Mouse (Mus musculus) C2C12 (cell line): ENCODE measurements around the gene Etv2. TPM values are rescaled to one million over a fixed set of nuclear protein-coding genes. Genes with fewer than 3 reads are reported as not detected.

ENCODE experiments used
- H3K27me3 ChIP-seq: one replicate; pipeline ENCODE4 v1.6.1; 2011; ENCODE audit not compliant: control insufficient read depth, insufficient read depth, insufficient read length
- H3K36me3 ChIP-seq: one replicate; pipeline ENCODE4 v1.6.1; 2011; ENCODE audit not compliant: control insufficient read depth, insufficient read depth
- H3K4me3 ChIP-seq: one replicate; pipeline ENCODE4 v1.5.1; 2011; ENCODE audit warnings: mild to moderate bottlenecking, control low read depth; ENCODE audit not compliant: poor library complexity, insufficient read depth, severe bottlenecking
- H3K79me2 ChIP-seq: one replicate; pipeline ENCODE4 v1.6.1; 2011; ENCODE audit not compliant: control insufficient read depth, insufficient read depth
- H3K79me3 ChIP-seq: one replicate; pipeline ENCODE4 v1.6.1; 2011; ENCODE audit warnings: low read depth, control low read depth
- H3ac ChIP-seq: one replicate; pipeline ENCODE3; 2011; ENCODE audit warnings: low read depth; ENCODE audit not compliant: control insufficient read depth, insufficient read length
- CEBPB ChIP-seq: IDR thresholded peaks from one replicate; pipeline ENCODE4 v1.6.1; 2011; ENCODE audit warnings: low read depth, mild to moderate bottlenecking, control low read depth, moderate library complexity
- CTCF ChIP-seq: IDR thresholded peaks from one replicate; pipeline ENCODE4 v1.5.1; 2011; ENCODE audit not compliant: control insufficient read depth, insufficient read depth, insufficient read length
- FOSL1 ChIP-seq: IDR thresholded peaks from one replicate; pipeline ENCODE4 v1.8.0; 2011; ENCODE audit warnings: mild to moderate bottlenecking, low read length; ENCODE audit not compliant: poor library complexity, insufficient read depth, severe bottlenecking
- MAX ChIP-seq: IDR thresholded peaks from one replicate; pipeline ENCODE4 v1.6.1; 2011; ENCODE audit warnings: mild to moderate bottlenecking, control low read depth
- MYOD1 ChIP-seq: IDR thresholded peaks from one replicate; pipeline ENCODE4 v1.6.1; 2011; ENCODE audit warnings: low read depth; ENCODE audit not compliant: control insufficient read depth, insufficient read length
- MYOG ChIP-seq: IDR thresholded peaks from one replicate; pipeline ENCODE4 v1.6.1; 2011; ENCODE audit not compliant: control insufficient read depth, insufficient read length; ENCODE audit errors: extremely low read depth
- USF1 ChIP-seq: IDR thresholded peaks from one replicate; pipeline ENCODE4 v1.6.1; 2011; ENCODE audit warnings: low read depth, mild to moderate bottlenecking, control low read depth, moderate library complexity
- polyA plus RNA-seq: library from polyadenylated mRNA; unstranded; fragments of >200 nt; fragmentation: generic; extraction: Trizol; gene quantifications from one replicate; pipeline ENCODE4 v1.2.1, GENCODE M21; 2012; ENCODE audit warnings: missing spikeins

The Etv2 gene
- polyA plus RNA-seq, 1 experiment = not detected

GRCm38 (mm10) chr7:30634621-30635020 lies 1.0 kb downstream of the Etv2 start:
- H3K36me3 ChIP-seq = no peaks in the 10 kb centered on the region
- TF ChIP-seq USF1 (no peak), FOSL1 (no peak), CTCF (no peak), MYOG (no peak), CEBPB (no peak), MAX (no peak)
- H3K4me3 ChIP-seq = no peak overlapping the region
- H3ac ChIP-seq = no peak overlapping the region
- H3K79me3 ChIP-seq = no peaks in the 10 kb centered on the region
- H3K27me3 ChIP-seq = peaks cover 49% of the 10 kb centered on the region
- no peaks in the 10 kb centered on the region for H3K79me2 ChIP-seq

DNA sequence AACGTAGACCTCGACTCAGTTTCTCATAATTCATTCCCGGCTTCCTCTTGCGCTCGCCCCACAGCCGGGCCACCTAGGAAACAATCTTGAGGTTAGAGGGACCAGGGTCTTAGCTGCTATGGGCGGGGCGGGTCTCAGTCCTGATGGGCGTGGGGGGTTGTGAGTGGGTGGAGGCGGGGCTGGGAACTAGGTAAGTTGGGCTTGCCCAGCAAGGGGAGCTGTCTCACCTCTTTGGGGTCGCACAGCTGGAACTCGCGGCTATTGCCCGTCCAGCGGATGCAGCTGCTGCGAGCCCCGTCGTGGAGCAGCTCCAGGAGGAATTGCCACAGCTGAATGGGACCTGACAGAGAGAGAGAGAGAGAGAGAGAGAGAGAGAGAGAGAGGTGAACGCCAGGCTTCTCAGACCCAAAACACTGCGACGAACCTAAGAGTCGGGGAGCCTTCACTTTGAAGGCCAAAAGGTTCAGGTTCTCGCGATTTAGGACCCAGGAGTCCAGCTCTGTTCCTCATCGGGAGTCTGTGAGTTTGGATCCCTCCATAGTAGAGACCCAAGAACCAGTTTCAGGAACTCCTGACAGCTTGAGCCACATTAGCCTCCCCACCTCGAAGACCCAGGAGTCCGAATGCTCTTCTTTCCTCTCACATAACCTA lies 1.8 kb downstream of the Etv2 start:
- no peaks in the 10 kb centered on the region for H3K36me3 ChIP-seq
- H3K4me3 ChIP-seq = no peak overlapping the region
- H3K79me3 ChIP-seq = no peaks in the 10 kb centered on the region
- TF ChIP-seq CTCF (no peak), MYOG (no peak), CEBPB (no peak), USF1 (no peak), FOSL1 (no peak), MYOD1 (no peak), MAX (no peak)
- H3K79me2 ChIP-seq = no peaks in the 10 kb centered on the region
- no peak overlapping the region for H3ac ChIP-seq
- H3K27me3 ChIP-seq = peaks cover 56% of the 10 kb centered on the region

DNA sequence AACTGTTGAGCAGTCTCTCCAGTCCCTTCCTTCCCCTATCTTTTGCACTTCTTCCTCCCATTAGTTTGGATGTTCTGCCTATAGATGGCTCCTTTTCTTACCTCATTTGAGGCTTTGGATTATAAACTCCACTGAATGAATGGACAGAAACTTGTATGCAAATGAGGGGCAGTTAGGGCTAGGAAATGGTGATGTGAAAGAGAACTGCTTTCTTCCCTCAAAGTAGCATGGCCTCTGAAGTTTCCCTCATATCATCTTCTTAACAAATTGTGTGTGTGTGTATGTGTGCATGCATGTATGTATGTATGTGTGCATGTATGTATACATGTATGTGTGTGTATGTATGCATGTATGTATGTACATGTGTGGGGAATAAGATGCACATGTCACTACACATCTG lies 6.6 kb downstream of the Etv2 start:
- H3K27me3 ChIP-seq = peaks cover 31% of the 10 kb centered on the region
- peaks cover 4% of the 10 kb centered on the region for H3K36me3 ChIP-seq
- peaks cover 19% of the 10 kb centered on the region for H3K79me2 ChIP-seq
- H3K4me3 ChIP-seq = no peak overlapping the region
- peaks cover 13% of the 10 kb centered on the region for H3K79me3 ChIP-seq
- TF ChIP-seq MYOG (no peak), CTCF (no peak), CEBPB (no peak), USF1 (no peak), FOSL1 (no peak), MAX (no peak), MYOD1 (no peak)
- no peak overlapping the region for H3ac ChIP-seq

GRCm38 (mm10) chr7:30626647-30627046 lies 9.0 kb downstream of the Etv2 start:
- TF ChIP-seq MAX = no peak
- no peak for TF ChIP-seq MYOG
- TF ChIP-seq CTCF = no peak
- TF ChIP-seq USF1 = no peak
- TF ChIP-seq FOSL1 = no peak
- TF ChIP-seq MYOD1 = no peak
- H3K27me3 ChIP-seq = peaks cover 14% of the 10 kb centered on the region
- peaks cover 17% of the 10 kb centered on the region for H3K79me3 ChIP-seq
- H3ac ChIP-seq = no peak overlapping the region
- no peak overlapping the region for H3K4me3 ChIP-seq
- peaks cover 37% of the 10 kb centered on the region for H3K79me2 ChIP-seq
- H3K36me3 ChIP-seq = peaks cover 18% of the 10 kb centered on the region

- Histone ChIP-seq H3K27me3 (peaks cover 9% of the 10 kb centered on the region), H3K4me3 (peak within 1 kb of the TSS; percentile 84), H3ac (peak within 1 kb of the TSS; percentile 77), H3K79me3 (peaks cover 20% of the 10 kb centered on the region), H3K79me2 (peaks cover 37% of the 10 kb centered on the region), H3K36me3 (peaks cover 23% of the 10 kb centered on the region)
- peak; percentile 44 for TF ChIP-seq MAX
- TF ChIP-seq MYOD1 = no peak
Observed at GRCm38 (mm10) chr7:30625530-30626384, 9.9 kb downstream of the Etv2 start, which contains the start of gene Cox6b1. Gene Cox6b1 (minus strand): TSS chr7:30626151.

DNA sequence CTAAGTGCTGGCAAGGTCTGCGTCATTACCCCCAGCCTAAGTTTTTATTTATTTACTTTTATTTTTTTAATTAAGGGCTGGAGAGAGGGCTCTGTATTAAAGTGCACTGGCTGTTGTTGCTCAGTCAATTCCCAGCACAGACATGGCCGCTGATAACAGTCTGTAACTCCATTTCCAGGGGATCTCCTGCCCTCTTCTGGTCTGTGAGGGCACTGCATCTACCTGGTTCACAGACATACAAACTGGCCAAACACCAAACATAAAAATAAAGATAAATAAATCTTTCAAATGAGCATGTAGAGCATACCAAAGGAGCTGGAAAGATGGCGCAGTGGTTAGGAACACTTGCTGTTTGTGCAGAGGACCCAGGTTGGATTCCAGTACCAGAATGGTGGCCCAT lies 16.4 kb downstream of the Etv2 start:
- H3ac ChIP-seq = no peak overlapping the region
- no peak for TF ChIP-seq USF1
- TF ChIP-seq MYOG = no peak
- TF ChIP-seq CEBPB = no peak
- no peak for TF ChIP-seq CTCF
- no peak for TF ChIP-seq MAX
- TF ChIP-seq MYOD1 = no peak
- TF ChIP-seq FOSL1 = no peak
- peaks cover 7% of the 10 kb centered on the region for H3K79me3 ChIP-seq
- no peaks in the 10 kb centered on the region for H3K27me3 ChIP-seq
- H3K4me3 ChIP-seq = no peak overlapping the region
- peaks cover 41% of the 10 kb centered on the region for H3K36me3 ChIP-seq
- H3K79me2 ChIP-seq = peaks cover 25% of the 10 kb centered on the region
